Mouse (Mus musculus) testis, postnatal 14 days (tissue): Measurements from ENCODE around the gene Adgrb2.

ENCODE experiments used
- DNase-seq: peaks from one replicate; pipeline ENCODE4 v3.0.0; 2021; ENCODE audit warnings: low spot score

Gene Adgrb2

GRCm38 (mm10) chr4:130031146-130031545 lies 46.5 kb downstream of the Adgrb2 start:
- no peak for DNase-seq

GRCm38 (mm10) chr4:130033496-130033895 lies 48.8 kb downstream of the Adgrb2 start:
- DNase-seq: no peak

GRCm38 (mm10) chr4:130036112-130036511 lies 51.4 kb downstream of the Adgrb2 start:
- DNase-seq: no peak

- DNase-seq: peak; percentile 76
These were observed 52.1 kb downstream of the Adgrb2 start for GRCm38 (mm10) chr4:130036573-130037401.

- DNase-seq: no peak
These were observed 54.7 kb downstream of the Adgrb2 start for GRCm38 (mm10) chr4:130039351-130039750.

- no peak for DNase-seq
These were observed 56.4 kb downstream of the Adgrb2 start for GRCm38 (mm10) chr4:130041076-130041475.

GRCm38 (mm10) chr4:130044211-130044610 lies 59.5 kb downstream of the Adgrb2 start:
- no peak for DNase-seq

- no peak for DNase-seq
These were observed 60.9 kb downstream of the Adgrb2 start for GRCm38 (mm10) chr4:130045609-130046008.

GRCm38 (mm10) chr4:130047331-130048202 lies 62.9 kb downstream of the Adgrb2 start, which contains the start of gene Col16a1:
TSS of gene Col16a1 (plus strand) at chr4:130047840.
- peak; percentile 85 for DNase-seq

- no peak for DNase-seq
These were observed 63.5 kb downstream of the Adgrb2 start for GRCm38 (mm10) chr4:130048203-130048479.

GRCm38 (mm10) chr4:130050056-130050824 lies 65.6 kb downstream of the Adgrb2 start:
- peak; percentile 48 for DNase-seq

GRCm38 (mm10) chr4:130052283-130052682 lies 67.6 kb downstream of the Adgrb2 start:
- no peak for DNase-seq

- no peak for DNase-seq
These were observed 68.4 kb downstream of the Adgrb2 start for GRCm38 (mm10) chr4:130053111-130053510.

- no peak for DNase-seq
These were observed 70.1 kb downstream of the Adgrb2 start for GRCm38 (mm10) chr4:130054727-130055126.

- no peak for DNase-seq
These were observed 70.7 kb downstream of the Adgrb2 start for GRCm38 (mm10) chr4:130055160-130056010.

GRCm38 (mm10) chr4:130056011-130056322 lies 71.3 kb downstream of the Adgrb2 start:
- DNase-seq: no peak

GRCm38 (mm10) chr4:130056471-130056870 lies 71.8 kb downstream of the Adgrb2 start:
- no peak for DNase-seq

GRCm38 (mm10) chr4:130060937-130061336 lies 76.3 kb downstream of the Adgrb2 start:
- DNase-seq: no peak

- no peak for DNase-seq
These were observed 78.5 kb downstream of the Adgrb2 start for GRCm38 (mm10) chr4:130063191-130063590.

- peak; percentile 64 for DNase-seq
These were observed 82.1 kb downstream of the Adgrb2 start for GRCm38 (mm10) chr4:130066816-130067215.

GRCm38 (mm10) chr4:130070523-130070922 lies 85.9 kb downstream of the Adgrb2 start:
- DNase-seq: no peak

GRCm38 (mm10) chr4:130071758-130072157 lies 87.1 kb downstream of the Adgrb2 start:
- DNase-seq: no peak
